Mouse (Mus musculus) left cerebral cortex, postnatal 14 days (tissue): ENCODE results near the gene Wrb. TPM values are rescaled to one million over a fixed set of nuclear protein-coding genes. Genes with fewer than 3 reads are reported as not detected.

Experiments used
- total RNA-seq, 2 experiments: library from RNA; stranded (reverse); gene quantifications; 2 replicates each; pipeline ENCODE4 v1.2.3; 2021

Wrb gene
- total RNA-seq, 2 experiments from 2014 or later, result 63.8 to 71.0 TPM

Other genes with a start within 250 kb of the Wrb start
- 10 to 100 TPM; 16.8 to 17.2 TPM for gene Psmg1, start 154.4 kb upstream of the Wrb start, total RNA-seq
- 100 to 1,000 TPM; 115 to 123 TPM for gene Brwd1, start 62.9 kb upstream of the Wrb start, total RNA-seq
- gene Hmgn1, start 17.7 kb upstream of the Wrb start, total RNA-seq, result 10 to 100 TPM; 49.9 to 58.0 TPM
- 1 to 10 TPM in 1 of 2 experiments, under 1 TPM in 1; 0.88 to 1.5 TPM for gene Lca5l, start 46.9 kb downstream of the Wrb start, total RNA-seq
- gene Sh3bgr, start 55.0 kb downstream of the Wrb start, total RNA-seq, result 1 to 10 TPM in 1 of 2 experiments, under 1 TPM in 1; 0.89 to 1.5 TPM
- gene B3galt5, start 90.4 kb downstream of the Wrb start, total RNA-seq, result 10 to 100 TPM in 1 of 2 experiments, 1 to 10 TPM in 1; 7.0 to 10.8 TPM